Mouse (Mus musculus): Measurements from ENCODE around the gene Gm13420.

Gm13420 gene

DNA sequence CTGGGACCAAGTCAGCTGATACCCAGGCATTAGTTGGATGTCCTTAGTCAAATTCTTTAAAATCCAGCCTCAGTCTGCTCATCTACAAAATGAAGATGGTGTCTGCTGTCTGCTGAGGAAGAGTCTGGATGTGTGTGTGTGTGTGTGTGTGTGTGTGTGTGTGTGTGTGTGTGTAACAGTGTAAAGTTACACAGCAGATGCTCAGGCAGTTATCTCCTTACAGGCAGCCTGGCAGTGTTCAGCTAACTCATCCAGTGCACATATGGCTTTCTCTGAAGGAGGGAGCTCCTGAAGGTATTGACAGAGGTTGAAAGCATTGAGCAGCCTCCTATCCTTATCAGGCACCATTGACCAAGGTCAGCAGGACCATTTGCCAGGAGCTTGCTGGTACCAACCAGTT lies 50.6 kb downstream of the Gm13420 start:
- DNase-seq: no peak

- no peak for DNase-seq
These were observed 52.8 kb downstream of the Gm13420 start for GRCm38 (mm10) chr2:29698421-29699290.

- peak; percentile 71 to 77 for DNase-seq
These were observed 55.2 kb downstream of the Gm13420 start for GRCm38 (mm10) chr2:29696207-29696800.
